Mouse (Mus musculus) midbrain, embryonic 16.5 days (tissue): ENCODE results near the gene Atp8b4. TPM values are rescaled to one million over a fixed set of nuclear protein-coding genes. Genes with fewer than 3 reads are reported as not detected.

Experiments
- ATAC-seq: fragments of 200-750 bp; cut with Nextera tagmentation; 2 replicates; pipeline ENCODE4 v1.8.0; 2017; ENCODE audit warnings: moderate TSS enrichment
- H3K27ac ChIP-seq: fragments of 300-500 bp; sonication (generic); 2 replicates; pipeline ENCODE4 v1.5.1; 2014; ENCODE audit warnings: mild to moderate bottlenecking, low read length, mixed read lengths
- H3K27me3 ChIP-seq: fragments of 300-500 bp; sonication (generic); 2 replicates; pipeline ENCODE4 v1.6.1; 2014; ENCODE audit warnings: low read depth, low read length, mixed read lengths; ENCODE audit not compliant: control insufficient read depth, insufficient read depth
- H3K36me3 ChIP-seq: fragments of 300-500 bp; sonication (generic); 2 replicates; pipeline ENCODE4 v1.6.1; 2014; ENCODE audit warnings: mild to moderate bottlenecking, low read length, moderate library complexity, mixed read lengths; ENCODE audit not compliant: control insufficient read depth, insufficient read depth
- H3K4me1 ChIP-seq: fragments of 300-500 bp; sonication (generic); 2 replicates; pipeline ENCODE4 v1.6.1; 2014; ENCODE audit warnings: mild to moderate bottlenecking, low read length, mixed read lengths; ENCODE audit not compliant: control insufficient read depth, insufficient read depth
- H3K4me2 ChIP-seq: fragments of 300-500 bp; sonication (generic); 2 replicates; pipeline ENCODE4 v1.6.1; 2014; ENCODE audit warnings: mild to moderate bottlenecking, low read length, mixed read lengths
- H3K4me3 ChIP-seq: fragments of 300-500 bp; sonication (generic); 2 replicates; pipeline ENCODE4 v1.5.1; 2014; ENCODE audit warnings: low read depth, mild to moderate bottlenecking, low read length, moderate library complexity, mixed read lengths
- H3K9ac ChIP-seq: fragments of 300-500 bp; sonication (generic); 2 replicates; pipeline ENCODE4 v1.6.1; 2014; ENCODE audit warnings: low read depth, low read length, mixed read lengths
- H3K9me3 ChIP-seq: fragments of 300-500 bp; sonication (generic); replicated peaks from 2 replicates; pipeline ENCODE4 v1.6.1; 2014; ENCODE audit warnings: mild to moderate bottlenecking, low read length, mixed read lengths; ENCODE audit not compliant: control insufficient read depth, poor library complexity, severe bottlenecking
- WGBS: fragments of 180-500 bp; shearing (Covaris S2); extraction: QIAGEN DNeasy Blood & Tissue Kit; methylation state at CpG from one replicate; pipeline ENCODE4 v1.1.7; 2014; 5-methylcytosine and 5-hydroxymethylcytosine counted together
- polyA plus RNA-seq: library from polyadenylated mRNA; unstranded; fragments of >200 nt; fragmentation: Nextera tagmentation; extraction: Ambion mirVana; gene quantifications from 2 replicates; pipeline ENCODE4 v1.2.1, GENCODE M21; 2015

Atp8b4 gene
- polyA plus RNA-seq, 1 experiment from 2014 or later, result not detected

DNA sequence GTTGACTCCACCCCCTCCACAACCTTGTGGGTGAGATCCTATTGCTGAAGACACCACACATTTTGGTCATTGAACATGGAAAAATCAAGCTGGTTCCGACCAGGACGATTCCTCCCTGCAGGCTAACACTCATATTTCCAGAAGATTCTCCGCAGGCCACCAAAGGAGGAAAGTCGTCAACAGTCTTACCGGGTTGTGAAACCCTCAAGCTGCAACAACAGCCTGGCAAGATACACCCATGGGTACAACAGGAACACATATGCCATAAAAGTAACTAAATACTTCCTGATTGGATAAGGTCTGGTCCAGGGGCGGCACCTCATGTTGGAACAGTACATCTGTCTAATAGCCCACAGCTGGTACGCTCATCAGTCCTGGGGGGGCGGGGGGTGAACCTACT, 159.0 kb downstream of the Atp8b4 start:
- no peak overlapping the region for H3K9ac ChIP-seq
- no peaks in the 10 kb centered on the region for H3K36me3 ChIP-seq
- no peak overlapping the region for H3K27ac ChIP-seq
- no peak for ATAC-seq
- no peaks in the 10 kb centered on the region for H3K4me1 ChIP-seq
- no peak overlapping the region for H3K4me3 ChIP-seq
- H3K9me3 ChIP-seq, result no peaks in the 10 kb centered on the region
- WGBS, result 94% methylated on average over 8 of the region's 8 CpGs
- H3K4me2 ChIP-seq, result no peak overlapping the region
- H3K27me3 ChIP-seq, result no peaks in the 10 kb centered on the region

DNA sequence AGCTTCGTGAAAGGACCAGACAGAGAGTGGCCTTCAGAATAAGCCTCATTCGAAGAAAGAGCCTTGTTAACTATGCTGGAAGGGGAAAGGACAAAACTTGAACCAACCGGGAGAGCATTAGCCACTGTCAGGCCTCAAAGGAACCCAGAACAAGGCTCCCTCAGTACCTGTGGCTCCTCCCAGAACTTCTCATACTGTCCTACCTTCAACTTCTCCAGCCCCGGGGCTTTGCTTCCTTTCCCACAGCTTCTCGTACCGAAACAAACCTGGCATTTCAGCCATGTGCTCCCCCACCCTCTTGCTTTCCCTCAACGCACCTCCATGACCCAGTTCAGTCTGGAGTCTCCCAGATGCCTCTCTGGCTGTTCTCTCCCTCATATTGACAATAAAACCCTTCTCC, 160.3 kb downstream of the Atp8b4 start:
- no peak overlapping the region for H3K27ac ChIP-seq
- no peaks in the 10 kb centered on the region for H3K9me3 ChIP-seq
- no peaks in the 10 kb centered on the region for H3K27me3 ChIP-seq
- 85% methylated on average over 7 of the region's 7 CpGs for WGBS
- no peak for ATAC-seq
- H3K4me1 ChIP-seq, result no peaks in the 10 kb centered on the region
- H3K4me2 ChIP-seq, result no peak overlapping the region
- no peaks in the 10 kb centered on the region for H3K36me3 ChIP-seq
- no peak overlapping the region for H3K4me3 ChIP-seq
- H3K9ac ChIP-seq, result no peak overlapping the region

GRCm38 (mm10) chr2:126339516-126339915, 161.0 kb downstream of the Atp8b4 start:
- Histone ChIP-seq H3K27ac (no peak overlapping the region), H3K27me3 (no peaks in the 10 kb centered on the region), H3K4me2 (no peak overlapping the region), H3K9me3 (no peaks in the 10 kb centered on the region), H3K4me1 (no peaks in the 10 kb centered on the region), H3K4me3 (no peak overlapping the region), H3K9ac (no peak overlapping the region), H3K36me3 (no peaks in the 10 kb centered on the region)
- 57% methylated on average over 8 of the region's 8 CpGs for WGBS
- ATAC-seq, result no peak

DNA sequence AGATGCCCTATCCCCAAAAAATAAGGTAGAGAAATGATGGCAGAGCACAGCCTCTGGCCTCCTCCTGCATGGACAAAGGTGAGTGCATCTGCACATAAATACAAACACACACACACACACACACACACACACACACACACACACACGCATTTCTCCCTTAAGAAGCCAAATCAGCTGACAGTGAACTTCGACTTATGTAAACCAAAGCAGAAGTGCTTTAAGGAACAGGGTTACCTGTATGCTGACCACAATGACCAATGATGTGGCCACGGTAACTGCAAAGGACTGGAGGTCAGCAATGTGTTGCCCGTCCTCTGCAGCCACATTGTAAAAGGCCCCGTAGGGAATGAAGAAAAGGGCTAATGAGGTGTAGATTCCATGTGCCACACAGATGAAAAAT, 163.3 kb downstream of the Atp8b4 start:
- H3K4me1 ChIP-seq, result no peaks in the 10 kb centered on the region
- H3K9ac ChIP-seq, result no peak overlapping the region
- no peak overlapping the region for H3K27ac ChIP-seq
- H3K27me3 ChIP-seq, result no peaks in the 10 kb centered on the region
- ATAC-seq, result no peak
- 80% methylated on average over 5 of the region's 5 CpGs for WGBS
- H3K36me3 ChIP-seq, result no peaks in the 10 kb centered on the region
- H3K9me3 ChIP-seq, result no peaks in the 10 kb centered on the region
- H3K4me3 ChIP-seq, result no peak overlapping the region
- H3K4me2 ChIP-seq, result no peak overlapping the region

DNA sequence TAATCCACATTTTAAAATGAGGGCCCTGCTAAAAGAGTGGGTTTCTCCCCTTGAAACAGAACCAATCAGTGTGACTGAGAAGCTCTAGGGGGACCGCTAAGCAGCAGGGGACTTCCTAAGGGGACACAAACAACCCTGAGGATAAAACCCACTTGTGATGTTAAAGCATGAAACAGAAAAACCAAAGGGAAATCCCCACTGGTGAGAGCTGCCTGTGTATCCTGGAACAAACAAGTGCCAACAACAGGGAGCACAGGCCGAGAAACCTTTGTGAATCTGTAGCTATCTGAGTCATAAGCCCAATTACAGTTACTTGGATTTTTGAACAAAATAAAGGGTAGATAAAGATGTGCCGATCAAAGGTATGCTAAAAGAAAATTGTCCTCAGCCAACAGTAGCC, 168.7 kb downstream of the Atp8b4 start:
- Histone ChIP-seq H3K4me2 (no peak overlapping the region), H3K27ac (no peak overlapping the region), H3K4me1 (no peaks in the 10 kb centered on the region), H3K27me3 (no peaks in the 10 kb centered on the region), H3K36me3 (no peaks in the 10 kb centered on the region), H3K9ac (no peak overlapping the region), H3K4me3 (no peak overlapping the region), H3K9me3 (no peaks in the 10 kb centered on the region)
- 74% methylated on average over 3 of the region's 3 CpGs for WGBS
- no peak for ATAC-seq

GRCm38 (mm10) chr2:126323206-126323605, 177.3 kb downstream of the Atp8b4 start:
- no peak overlapping the region for H3K4me2 ChIP-seq
- H3K9ac ChIP-seq, result no peak overlapping the region
- H3K27ac ChIP-seq, result no peak overlapping the region
- H3K4me3 ChIP-seq, result no peak overlapping the region
- no peaks in the 10 kb centered on the region for H3K9me3 ChIP-seq
- no peaks in the 10 kb centered on the region for H3K36me3 ChIP-seq
- 89% methylated on average over 7 of the region's 7 CpGs for WGBS
- no peaks in the 10 kb centered on the region for H3K27me3 ChIP-seq
- no peaks in the 10 kb centered on the region for H3K4me1 ChIP-seq
- no peak for ATAC-seq

DNA sequence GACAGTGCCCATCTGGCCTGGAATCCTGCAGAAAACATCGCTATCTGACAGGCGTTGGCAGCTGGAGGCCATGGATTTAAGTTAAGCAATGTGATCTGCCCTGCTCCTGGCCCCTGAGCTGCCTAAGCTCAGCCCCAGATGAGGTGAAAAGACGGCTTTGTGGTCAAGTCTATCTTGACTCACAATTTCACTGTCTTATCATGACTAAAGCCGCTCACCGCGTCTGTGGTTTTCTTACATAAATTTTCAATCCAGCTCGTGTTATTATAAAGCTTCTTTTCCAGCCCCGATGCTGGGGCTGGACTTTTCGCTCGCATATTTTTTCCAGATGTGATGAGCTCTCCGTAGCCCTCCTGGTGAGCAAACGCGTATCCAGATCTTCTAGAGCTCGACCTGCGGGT, 177.8 kb downstream of the Atp8b4 start:
- no peaks in the 10 kb centered on the region for H3K27me3 ChIP-seq
- H3K36me3 ChIP-seq, result no peaks in the 10 kb centered on the region
- no peak overlapping the region for H3K4me3 ChIP-seq
- no peak overlapping the region for H3K4me2 ChIP-seq
- H3K27ac ChIP-seq, result no peak overlapping the region
- 85% methylated on average over 15 of the region's 15 CpGs for WGBS
- H3K9ac ChIP-seq, result no peak overlapping the region
- no peak for ATAC-seq
- H3K9me3 ChIP-seq, result no peaks in the 10 kb centered on the region
- no peaks in the 10 kb centered on the region for H3K4me1 ChIP-seq

GRCm38 (mm10) chr2:126318071-126318470, 182.4 kb downstream of the Atp8b4 start:
- Histone ChIP-seq H3K9ac (no peak overlapping the region), H3K27ac (no peak overlapping the region), H3K4me1 (no peaks in the 10 kb centered on the region), H3K36me3 (no peaks in the 10 kb centered on the region), H3K9me3 (no peaks in the 10 kb centered on the region), H3K4me2 (no peak overlapping the region), H3K27me3 (no peaks in the 10 kb centered on the region), H3K4me3 (no peak overlapping the region)
- ATAC-seq, result no peak
- 95% methylated on average over 6 of the region's 6 CpGs for WGBS

GRCm38 (mm10) chr2:126316942-126317341, 183.5 kb downstream of the Atp8b4 start:
- Histone ChIP-seq H3K27ac (no peak overlapping the region), H3K36me3 (no peaks in the 10 kb centered on the region), H3K9me3 (no peaks in the 10 kb centered on the region), H3K9ac (no peak overlapping the region), H3K27me3 (no peaks in the 10 kb centered on the region), H3K4me2 (no peak overlapping the region), H3K4me3 (no peak overlapping the region), H3K4me1 (no peaks in the 10 kb centered on the region)
- ATAC-seq, result no peak
- 89% methylated on average over 3 of the region's 3 CpGs for WGBS

DNA sequence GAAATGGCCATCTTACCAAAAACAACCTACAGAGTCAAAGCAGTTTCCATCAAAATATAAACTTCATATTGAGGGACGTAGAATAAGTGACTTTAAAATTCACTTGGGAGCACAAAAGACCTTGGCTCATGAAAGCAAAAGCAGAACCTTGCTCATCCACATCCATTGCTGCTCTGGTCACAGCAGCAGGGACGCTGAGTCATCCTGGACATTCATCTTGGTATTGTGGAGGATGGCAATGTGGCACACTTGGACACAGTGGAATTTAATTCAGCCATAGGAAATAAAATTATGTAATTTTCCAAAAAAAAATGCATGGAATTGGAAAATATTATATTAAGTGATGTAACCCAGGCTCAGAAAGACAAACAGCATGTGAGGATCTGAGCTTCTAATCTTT, 184.1 kb downstream of the Atp8b4 start:
- ATAC-seq, result no peak
- Histone ChIP-seq H3K4me1 (no peaks in the 10 kb centered on the region), H3K27ac (no peak overlapping the region), H3K27me3 (no peaks in the 10 kb centered on the region), H3K36me3 (no peaks in the 10 kb centered on the region), H3K9ac (no peak overlapping the region), H3K9me3 (no peaks in the 10 kb centered on the region), H3K4me2 (no peak overlapping the region), H3K4me3 (no peak overlapping the region)
- WGBS, result 90% methylated on average over 2 of the region's 2 CpGs
